ENCODE assay signal across 10 mouse cellular contexts in the genomic region with DNA sequence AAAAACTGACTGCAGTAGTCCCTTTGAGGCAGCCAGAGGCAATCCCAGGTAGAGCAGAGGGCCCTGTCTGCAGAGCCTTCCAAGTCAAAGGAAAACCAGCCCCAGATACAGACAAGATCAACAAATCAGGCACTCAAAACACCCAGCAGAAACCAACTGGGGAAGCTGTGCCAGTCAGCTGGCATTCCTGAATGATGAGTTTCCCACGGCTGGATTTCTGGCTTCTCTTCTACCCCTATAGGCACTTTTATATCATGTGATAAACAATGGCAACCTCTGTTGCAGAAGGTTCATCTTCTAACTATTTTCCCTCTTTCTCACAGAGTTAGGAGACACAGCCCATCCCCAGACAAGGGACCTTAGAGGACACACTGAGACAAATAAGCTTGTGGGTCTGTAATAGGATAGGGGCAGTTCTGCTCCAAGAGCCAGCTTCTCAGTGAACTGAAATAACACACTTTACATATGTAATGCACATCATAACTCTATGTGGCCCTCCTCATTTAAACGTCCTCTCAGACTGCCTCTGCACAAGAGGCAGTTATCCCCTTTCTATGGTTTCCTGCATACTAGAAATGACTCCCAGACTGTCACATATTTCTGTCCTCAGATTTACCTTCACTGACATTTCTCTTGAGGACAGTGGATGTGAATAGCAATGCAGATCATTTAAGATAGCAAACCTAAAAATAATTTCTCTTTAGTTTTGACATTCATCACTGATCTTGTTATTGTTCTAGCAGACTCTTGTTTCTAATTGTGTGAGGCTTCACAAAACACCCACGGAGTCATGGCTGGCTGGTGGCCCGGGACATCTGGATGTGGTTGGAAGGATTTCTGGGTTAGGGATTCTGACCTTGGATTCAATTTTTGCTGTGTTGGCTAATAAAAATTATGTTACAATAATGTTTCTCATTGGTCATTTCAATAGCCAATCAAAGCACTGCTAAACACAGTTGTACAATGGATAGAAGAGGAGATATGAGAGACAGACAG. TPM values are rescaled to one million over a fixed set of nuclear protein-coding genes. Genes with fewer than 3 reads are reported as not detected.
A peak's percentile ranks its signal among the peaks of the same experiment; 100 is the strongest.
DNase-seq lines count a peak whose midpoint lies in the region; ATAC-seq and TF ChIP-seq lines count a peak whose summit lies in the region.
"Had no signal": no experiment of that assay in that cellular context is flagged by ENCODE, and none has a peak within 500 bp of the region (broad histone marks: within the 10 kb centered on the region; RNA-seq: fewer than 3 reads in every experiment).

No protein-coding gene starts in this region.

- TF ChIP-seq CTCF in forebrain, postnatal 0 days (IDR thresholded peaks at IDR 0.05; ENCODE audit: low read depth), result no peak

- peak; percentile 63 to 80 for DNase-seq in heart, adult 18-20 months
- DNase-seq in adrenal gland, postnatal 14 days, result peak; percentile 39
- DNase-seq in heart, adult 8-10 months (ENCODE audit: low spot score), result peak; percentile 78
- no peak for DNase-seq in forebrain, postnatal 0 days
- DNase-seq in neural tube, embryonic 10.5 days (ENCODE audit: extremely low spot score, low spot score), result no peak
- DNase-seq in forebrain, embryonic 11.5 days (ENCODE audit: low spot score), result no peak

- H3K36me3 ChIP-seq in heart, embryonic 11.5 days (ENCODE audit: control insufficient read depth, insufficient read depth, low read length), result no peaks in the 10 kb centered on the region
- no peaks in the 10 kb centered on the region for H3K36me3 ChIP-seq in lung, embryonic 16.5 days (ENCODE audit: control insufficient read depth, insufficient read depth, low read length)
- H3K36me3 ChIP-seq in forebrain, postnatal 0 days (ENCODE audit: insufficient read depth), result no peaks in the 10 kb centered on the region
- no peaks in the 10 kb centered on the region for H3K36me3 ChIP-seq in forebrain, embryonic 11.5 days (ENCODE audit: control insufficient read depth, insufficient read depth, low read length)
- H3K36me3 ChIP-seq: embryonic facial prominence, embryonic 12.5 days had no signal

- no peak overlapping the region for H3K9ac ChIP-seq in heart, embryonic 11.5 days (ENCODE audit: low read depth, low read length)
- no peak overlapping the region for H3K9ac ChIP-seq in lung, embryonic 16.5 days (ENCODE audit: low read length)
- no peak overlapping the region for H3K9ac ChIP-seq in forebrain, postnatal 0 days
- H3K9ac ChIP-seq in forebrain, embryonic 11.5 days (ENCODE audit: low read length), result no peak overlapping the region
- H3K9ac ChIP-seq: embryonic facial prominence, embryonic 12.5 days had no signal

- 70% methylated on average over 4 of the region's 4 CpGs for WGBS in heart, embryonic 11.5 days (ENCODE audit: insufficient replicate concordance)
- 25% methylated on average over 4 of the region's 4 CpGs for WGBS in lung, embryonic 16.5 days
- 68% methylated on average over 4 of the region's 4 CpGs for WGBS in forebrain, postnatal 0 days
- WGBS in forebrain, embryonic 11.5 days, result 78% methylated on average over 4 of the region's 4 CpGs

- ATAC-seq in heart, embryonic 11.5 days (replicated peaks; ENCODE audit: insufficient number of reproducible peaks, low FRiP score, low TSS enrichment), result no peak
- ATAC-seq in lung, embryonic 16.5 days (ENCODE audit: low read depth), result peak; percentile 72
- no peak for ATAC-seq in forebrain, postnatal 0 days
- no peak for ATAC-seq in forebrain, embryonic 11.5 days (replicated peaks; ENCODE audit: low FRiP score)

- H3K4me3 ChIP-seq in heart, embryonic 11.5 days (ENCODE audit: low read depth, low read length), result no peak overlapping the region
- no peak overlapping the region for H3K4me3 ChIP-seq in lung, embryonic 16.5 days (ENCODE audit: low read length)
- no peak overlapping the region for H3K4me3 ChIP-seq in forebrain, postnatal 0 days (ENCODE audit: low read depth, low read length)
- H3K4me3 ChIP-seq in forebrain, embryonic 11.5 days (ENCODE audit: low read depth, low read length), result no peak overlapping the region
- H3K4me3 ChIP-seq: embryonic facial prominence, embryonic 12.5 days had no signal

- no peaks in the 10 kb centered on the region for H3K9me3 ChIP-seq in heart, embryonic 11.5 days (replicated peaks; ENCODE audit: control insufficient read depth, low read length)
- H3K9me3 ChIP-seq in lung, embryonic 16.5 days (ENCODE audit: control insufficient read depth, low read length), result no peaks in the 10 kb centered on the region
- no peaks in the 10 kb centered on the region for H3K9me3 ChIP-seq in forebrain, postnatal 0 days (ENCODE audit: low read length)
- no peaks in the 10 kb centered on the region for H3K9me3 ChIP-seq in forebrain, embryonic 11.5 days (ENCODE audit: control insufficient read depth, low read length)
- H3K9me3 ChIP-seq: embryonic facial prominence, embryonic 12.5 days had no signal

- no peak overlapping the region for H3K4me2 ChIP-seq in heart, embryonic 11.5 days
- no peak overlapping the region for H3K4me2 ChIP-seq in lung, embryonic 16.5 days (ENCODE audit: low read depth, low read length)
- no peak overlapping the region for H3K4me2 ChIP-seq in forebrain, postnatal 0 days (ENCODE audit: low read depth)
- no peak overlapping the region for H3K4me2 ChIP-seq in forebrain, embryonic 11.5 days (ENCODE audit: low read depth, low read length, severe bottlenecking)
- H3K4me2 ChIP-seq: embryonic facial prominence, embryonic 12.5 days had no signal

- H3K27me3 ChIP-seq in heart, embryonic 11.5 days (ENCODE audit: control insufficient read depth, insufficient read depth, low read length), result no peaks in the 10 kb centered on the region
- H3K27me3 ChIP-seq in lung, embryonic 16.5 days (ENCODE audit: control insufficient read depth, insufficient read depth, low read depth, low read length), result no peaks in the 10 kb centered on the region
- H3K27me3 ChIP-seq in forebrain, postnatal 0 days (ENCODE audit: insufficient read depth, low read length), result no peaks in the 10 kb centered on the region
- H3K27me3 ChIP-seq in forebrain, embryonic 11.5 days (ENCODE audit: control insufficient read depth, insufficient read depth, low read length), result no peaks in the 10 kb centered on the region
- H3K27me3 ChIP-seq: embryonic facial prominence, embryonic 12.5 days had no signal

- H3K4me1 ChIP-seq in heart, embryonic 11.5 days (ENCODE audit: control insufficient read depth, insufficient read depth, low read length), result peaks cover 3% of the 10 kb centered on the region; the same call in 1 of the 2 replicates
- peaks cover 10% of the 10 kb centered on the region; the same call in 1 of the 2 replicates for H3K4me1 ChIP-seq in lung, embryonic 16.5 days (replicated peaks; ENCODE audit: control insufficient read depth, insufficient read depth, low read length)
- no peaks in the 10 kb centered on the region for H3K4me1 ChIP-seq in forebrain, postnatal 0 days (ENCODE audit: insufficient read depth)
- H3K4me1 ChIP-seq in forebrain, embryonic 11.5 days (replicated peaks; ENCODE audit: control insufficient read depth, insufficient read depth, low read length), result no peaks in the 10 kb centered on the region

- no peak overlapping the region for H3K27ac ChIP-seq in heart, embryonic 11.5 days (ENCODE audit: low read depth, low read length)
- H3K27ac ChIP-seq in lung, embryonic 16.5 days (ENCODE audit: low read length), result peak overlapping the region; percentile 85
- H3K27ac ChIP-seq in forebrain, postnatal 0 days (ENCODE audit: low read depth, low read length), result no peak overlapping the region
- H3K27ac ChIP-seq in forebrain, embryonic 11.5 days (ENCODE audit: low read depth, low read length), result no peak overlapping the region
- H3K27ac ChIP-seq: embryonic facial prominence, embryonic 12.5 days had no signal

RNA-seq across cellular contexts. Expression of a gene that starts 5.1 kb away (rescaled TPM):
- total RNA-seq in heart, adult 18-20 months (2021), result not detected
- polyA plus RNA-seq in heart, embryonic 11.5 days (2014; fragmentation: Nextera tagmentation; extraction: Ambion mirVana), result not detected in 2 replicates
- total RNA-seq in adrenal gland, postnatal 14 days (2021), result not detected in 2 replicates
- not detected for total RNA-seq in heart, adult 8-10 months (2022)
- polyA plus RNA-seq in lung, embryonic 16.5 days (2015; fragmentation: Nextera tagmentation; extraction: Ambion mirVana), result not detected in 2 replicates
- not detected in 2 replicates for total RNA-seq in forebrain, postnatal 0 days (2014; rRNA removed)
- not detected in 2 replicates for polyA plus RNA-seq in forebrain, postnatal 0 days (2015; fragmentation: Nextera tagmentation; extraction: Ambion mirVana)
- not detected in 2 replicates for polyA plus RNA-seq in forebrain, embryonic 11.5 days (2014; fragmentation: Nextera tagmentation; extraction: Ambion mirVana)
- polyA plus RNA-seq: embryonic facial prominence, embryonic 12.5 days; limb, embryonic 14.5 days had no signal

RNA-seq across cellular contexts. Expression of a gene that starts 55.2 kb away (rescaled TPM):
- not detected for total RNA-seq in heart, adult 18-20 months (2021)
- not detected in 2 replicates for polyA plus RNA-seq in heart, embryonic 11.5 days (2014; fragmentation: Nextera tagmentation; extraction: Ambion mirVana)
- total RNA-seq in adrenal gland, postnatal 14 days (2021), result not detected in 2 replicates
- not detected for total RNA-seq in heart, adult 8-10 months (2022)
- not detected in 2 replicates for polyA plus RNA-seq in lung, embryonic 16.5 days (2015; fragmentation: Nextera tagmentation; extraction: Ambion mirVana)
- total RNA-seq in forebrain, postnatal 0 days (2014; rRNA removed), result not detected in 2 replicates
- not detected in 2 replicates for polyA plus RNA-seq in forebrain, postnatal 0 days (2015; fragmentation: Nextera tagmentation; extraction: Ambion mirVana)
- not detected in 2 replicates for polyA plus RNA-seq in forebrain, embryonic 11.5 days (2014; fragmentation: Nextera tagmentation; extraction: Ambion mirVana)
- polyA plus RNA-seq: embryonic facial prominence, embryonic 12.5 days; limb, embryonic 14.5 days had no signal

RNA-seq across cellular contexts. Expression of a gene that starts 55.3 kb away (rescaled TPM):
- not detected for total RNA-seq in heart, adult 18-20 months (2021)
- not detected in 2 replicates for polyA plus RNA-seq in heart, embryonic 11.5 days (2014; fragmentation: Nextera tagmentation; extraction: Ambion mirVana)
- total RNA-seq in adrenal gland, postnatal 14 days (2021), result not detected in 2 replicates
- not detected for total RNA-seq in heart, adult 8-10 months (2022)
- polyA plus RNA-seq in lung, embryonic 16.5 days (2015; fragmentation: Nextera tagmentation; extraction: Ambion mirVana), result 0.19 TPM in 1 of 2 replicates, not detected in the other
- total RNA-seq in forebrain, postnatal 0 days (2014; rRNA removed), result 0.15 TPM in 1 of 2 replicates, not detected in the other
- not detected in 2 replicates for polyA plus RNA-seq in forebrain, postnatal 0 days (2015; fragmentation: Nextera tagmentation; extraction: Ambion mirVana)
- not detected in 2 replicates for polyA plus RNA-seq in forebrain, embryonic 11.5 days (2014; fragmentation: Nextera tagmentation; extraction: Ambion mirVana)
- polyA plus RNA-seq: embryonic facial prominence, embryonic 12.5 days; limb, embryonic 14.5 days had no signal

Comparison
In these comparisons a context has a peak if more than half of its experiments do, and no peak if none do; other contexts are left out.
1. DNase-seq: peak in heart, adult 18-20 months (2 of 2), adrenal gland, postnatal 14 days (single experiment) and heart, adult 8-10 months (single experiment); none in forebrain, postnatal 0 days (single experiment), neural tube, embryonic 10.5 days (single experiment) and forebrain, embryonic 11.5 days (single experiment).